Mouse (Mus musculus): ENCODE results near the gene Tmem220. TPM values are rescaled to one million over a fixed set of nuclear protein-coding genes. Genes with fewer than 3 reads are reported as not detected.

Gene Tmem220
- polyA plus RNA-seq, 1 experiment from 2014 or later, result 4.2 TPM

GRCm38 (mm10) chr11:67061311-67061710 lies 36.4 kb downstream of the Tmem220 start:
- Histone ChIP-seq H3K27ac (ENCODE audit: low read depth) (no peak overlapping the region), H3K4me1 (ENCODE audit: insufficient read depth) (no peaks in the 10 kb centered on the region), H3K9ac (replicated peaks) (no peak overlapping the region), H3K36me3 (replicated peaks; ENCODE audit: insufficient read depth, low read length) (peaks cover 61% of the 10 kb centered on the region), H3K4me3 (ENCODE audit: low read depth, low read length) (no peak overlapping the region), H3K27me3 (ENCODE audit: insufficient read depth, low read length) (no peaks in the 10 kb centered on the region), H3K4me2 (ENCODE audit: low read depth, low read length) (no peak overlapping the region), H3K9me3 (ENCODE audit: low read length) (no peaks in the 10 kb centered on the region)
- ATAC-seq, result no peak
- no peak for DNase-seq
- no peak for TF ChIP-seq CTCF (IDR thresholded peaks at IDR 0.05; ENCODE audit: low read depth)
- TF ChIP-seq EP300 (IDR thresholded peaks at IDR 0.05; ENCODE audit: low read depth), result no peak
- WGBS (ENCODE audit: insufficient replicate concordance), result 92% methylated on average over 2 of the region's 2 CpGs

- no peak overlapping the region for H3K27ac ChIP-seq (ENCODE audit: low read depth)
- no peak overlapping the region for H3K4me2 ChIP-seq (ENCODE audit: low read depth, low read length)
- H3K36me3 ChIP-seq (replicated peaks; ENCODE audit: insufficient read depth, low read length), result peaks cover 51% of the 10 kb centered on the region
- H3K4me1 ChIP-seq (ENCODE audit: insufficient read depth), result no peaks in the 10 kb centered on the region
- 84% methylated on average over 3 of the region's 3 CpGs for WGBS (ENCODE audit: insufficient replicate concordance)
- H3K9me3 ChIP-seq (ENCODE audit: low read length), result no peaks in the 10 kb centered on the region
- ATAC-seq (no peak), DNase-seq (no peak)
- H3K4me3 ChIP-seq (ENCODE audit: low read depth, low read length), result no peak overlapping the region
- H3K9ac ChIP-seq (replicated peaks), result no peak overlapping the region
- TF ChIP-seq EP300 (IDR thresholded peaks at IDR 0.05; ENCODE audit: low read depth) (no peak), CTCF (IDR thresholded peaks at IDR 0.05; ENCODE audit: low read depth) (no peak)
- H3K27me3 ChIP-seq (ENCODE audit: insufficient read depth, low read length), result no peaks in the 10 kb centered on the region
Observed at GRCm38 (mm10) chr11:67062726-67063125, 37.8 kb downstream of the Tmem220 start.

GRCm38 (mm10) chr11:67067741-67068140 lies 42.8 kb downstream of the Tmem220 start:
- TF ChIP-seq EP300 (IDR thresholded peaks at IDR 0.05; ENCODE audit: low read depth) (no peak), CTCF (IDR thresholded peaks at IDR 0.05; ENCODE audit: low read depth) (no peak)

GRCm38 (mm10) chr11:67072615-67073130 lies 47.7 kb downstream of the Tmem220 start:
- Histone ChIP-seq H3K36me3 (replicated peaks; ENCODE audit: insufficient read depth, low read length) (no peaks in the 10 kb centered on the region), H3K27ac (ENCODE audit: low read depth) (no peak overlapping the region), H3K4me1 (ENCODE audit: insufficient read depth) (no peaks in the 10 kb centered on the region), H3K9ac (replicated peaks) (no peak overlapping the region), H3K4me2 (ENCODE audit: low read depth, low read length) (no peak overlapping the region), H3K9me3 (ENCODE audit: low read length) (no peaks in the 10 kb centered on the region), H3K27me3 (ENCODE audit: insufficient read depth, low read length) (no peaks in the 10 kb centered on the region), H3K4me3 (ENCODE audit: low read depth, low read length) (no peak overlapping the region)
- WGBS (ENCODE audit: insufficient replicate concordance), result 80% methylated on average over 15 of the region's 15 CpGs
- DNase-seq (no peak), ATAC-seq (no peak)
- no peak for TF ChIP-seq EP300 (IDR thresholded peaks at IDR 0.05; ENCODE audit: low read depth)
- TF ChIP-seq CTCF (IDR thresholded peaks at IDR 0.05; ENCODE audit: low read depth), result no peak

More at GRCm38 (mm10) chr11:67067741-67068140, 42.8 kb downstream of the Tmem220 start:
- H3K27ac ChIP-seq (ENCODE audit: low read depth), result no peak overlapping the region
- ATAC-seq (no peak), DNase-seq (no peak)
- no peak overlapping the region for H3K9ac ChIP-seq (replicated peaks)
- 79% methylated on average over 3 of the region's 3 CpGs for WGBS (ENCODE audit: insufficient replicate concordance)
- H3K4me3 ChIP-seq (ENCODE audit: low read depth, low read length), result no peak overlapping the region
- no peaks in the 10 kb centered on the region for H3K9me3 ChIP-seq (ENCODE audit: low read length)
- no peaks in the 10 kb centered on the region for H3K27me3 ChIP-seq (ENCODE audit: insufficient read depth, low read length)
- H3K36me3 ChIP-seq (replicated peaks; ENCODE audit: insufficient read depth, low read length), result peaks cover 20% of the 10 kb centered on the region; the same call in 1 of the 2 replicates
- no peak overlapping the region for H3K4me2 ChIP-seq (ENCODE audit: low read depth, low read length)
- H3K4me1 ChIP-seq (ENCODE audit: insufficient read depth), result no peaks in the 10 kb centered on the region

- TF ChIP-seq EP300 (IDR thresholded peaks at IDR 0.05; ENCODE audit: low read depth), result no peak
- TF ChIP-seq CTCF (IDR thresholded peaks at IDR 0.05; ENCODE audit: low read depth), result no peak
- H3K9ac ChIP-seq (replicated peaks), result no peak overlapping the region
- DNase-seq (no peak), ATAC-seq (no peak)
- no peak overlapping the region for H3K27ac ChIP-seq (ENCODE audit: low read depth)
- no peak overlapping the region for H3K4me2 ChIP-seq (ENCODE audit: low read depth, low read length)
- no peaks in the 10 kb centered on the region for H3K4me1 ChIP-seq (ENCODE audit: insufficient read depth)
- H3K9me3 ChIP-seq (ENCODE audit: low read length), result no peaks in the 10 kb centered on the region
- no peaks in the 10 kb centered on the region for H3K27me3 ChIP-seq (ENCODE audit: insufficient read depth, low read length)
- no peak overlapping the region for H3K4me3 ChIP-seq (ENCODE audit: low read depth, low read length)
- no peaks in the 10 kb centered on the region for H3K36me3 ChIP-seq (replicated peaks; ENCODE audit: insufficient read depth, low read length)
- WGBS (ENCODE audit: insufficient replicate concordance), result 59% methylated on average over 3 of the region's 3 CpGs
Observed at GRCm38 (mm10) chr11:67075036-67075435, 50.1 kb downstream of the Tmem220 start.

- H3K4me1 ChIP-seq (ENCODE audit: insufficient read depth), result no peaks in the 10 kb centered on the region
- no peak for ATAC-seq
- H3K4me2 ChIP-seq (ENCODE audit: low read depth, low read length), result no peak overlapping the region
- H3K9me3 ChIP-seq (ENCODE audit: low read length), result no peaks in the 10 kb centered on the region
- no peak for TF ChIP-seq EP300 (IDR thresholded peaks at IDR 0.05; ENCODE audit: low read depth)
- no peak for TF ChIP-seq CTCF (IDR thresholded peaks at IDR 0.05; ENCODE audit: low read depth)
- no peak overlapping the region for H3K27ac ChIP-seq (ENCODE audit: low read depth)
- no peak for DNase-seq
- no peaks in the 10 kb centered on the region for H3K36me3 ChIP-seq (replicated peaks; ENCODE audit: insufficient read depth, low read length)
- H3K9ac ChIP-seq (replicated peaks), result no peak overlapping the region
- H3K27me3 ChIP-seq (ENCODE audit: insufficient read depth, low read length), result no peaks in the 10 kb centered on the region
- H3K4me3 ChIP-seq (ENCODE audit: low read depth, low read length), result no peak overlapping the region
- WGBS (ENCODE audit: insufficient replicate concordance), result 78% methylated on average over 5 of the region's 5 CpGs
Observed at GRCm38 (mm10) chr11:67076781-67077180, 51.8 kb downstream of the Tmem220 start.

- H3K9ac ChIP-seq (replicated peaks), result no peak overlapping the region
- H3K27me3 ChIP-seq (ENCODE audit: insufficient read depth, low read length), result no peaks in the 10 kb centered on the region
- ATAC-seq (no peak), DNase-seq (no peak)
- no peaks in the 10 kb centered on the region for H3K9me3 ChIP-seq (ENCODE audit: low read length)
- no peaks in the 10 kb centered on the region for H3K36me3 ChIP-seq (replicated peaks; ENCODE audit: insufficient read depth, low read length)
- WGBS (ENCODE audit: insufficient replicate concordance), result 51% methylated on average over 3 of the region's 3 CpGs
- no peak overlapping the region for H3K4me3 ChIP-seq (ENCODE audit: low read depth, low read length)
- no peak overlapping the region for H3K27ac ChIP-seq (ENCODE audit: low read depth)
- H3K4me1 ChIP-seq (ENCODE audit: insufficient read depth), result no peaks in the 10 kb centered on the region
- no peak overlapping the region for H3K4me2 ChIP-seq (ENCODE audit: low read depth, low read length)
- TF ChIP-seq EP300 (IDR thresholded peaks at IDR 0.05; ENCODE audit: low read depth) (no peak), CTCF (IDR thresholded peaks at IDR 0.05; ENCODE audit: low read depth) (no peak)
Observed at GRCm38 (mm10) chr11:67077435-67077834, 52.5 kb downstream of the Tmem220 start.

Measured in liver, postnatal 0 days (tissue).